Mouse (Mus musculus) retina, adult 2 months (tissue): ENCODE data around the gene Ces1b.

Experiments
- DNase-seq: peaks from one replicate; pipeline ENCODE4 v3.0.0-alpha.2; 2012; ENCODE audit warnings: low read depth, low spot score

Ces1b gene

GRCm38 (mm10) chr8:93010286-93010685 lies 69.5 kb downstream of the Ces1b start:
- peak; percentile 33 for DNase-seq
